Mouse (Mus musculus) adrenal gland, postnatal 25 days (tissue): ENCODE results near the gene Lars2. TPM values are rescaled to one million over a fixed set of nuclear protein-coding genes. Genes with fewer than 3 reads are reported as not detected.

Source experiments
- DNase-seq: peaks from one replicate; pipeline ENCODE4 v3.0.0; 2021; ENCODE audit warnings: mixed read lengths
- total RNA-seq: library from RNA; stranded (reverse); gene quantifications from 2 replicates; pipeline ENCODE4 v1.2.3, GENCODE M21; 2021

Lars2 gene
- total RNA-seq, 1 experiment from 2014 or later = 68.1 TPM

DNA sequence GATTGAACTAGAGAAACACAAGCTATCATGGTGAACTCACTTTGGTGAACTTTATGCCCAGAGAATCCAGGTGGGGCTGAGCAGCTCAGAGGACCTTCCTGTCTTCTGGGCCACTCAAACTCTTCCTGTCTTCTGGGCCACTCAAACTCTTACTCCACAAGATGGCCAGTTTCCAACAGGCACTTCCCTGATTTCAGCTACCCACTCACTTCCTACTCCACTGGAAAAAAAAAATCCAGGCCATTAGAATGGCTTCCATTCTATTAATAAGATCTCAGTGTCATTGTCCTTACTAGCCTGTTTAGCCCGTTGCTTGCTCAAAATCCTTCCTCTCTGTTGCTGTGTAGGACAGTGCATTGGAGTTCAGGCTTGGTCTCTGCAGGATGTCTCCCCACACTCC is 108.8 kb downstream of the Lars2 start:
- DNase-seq = no peak

DNA sequence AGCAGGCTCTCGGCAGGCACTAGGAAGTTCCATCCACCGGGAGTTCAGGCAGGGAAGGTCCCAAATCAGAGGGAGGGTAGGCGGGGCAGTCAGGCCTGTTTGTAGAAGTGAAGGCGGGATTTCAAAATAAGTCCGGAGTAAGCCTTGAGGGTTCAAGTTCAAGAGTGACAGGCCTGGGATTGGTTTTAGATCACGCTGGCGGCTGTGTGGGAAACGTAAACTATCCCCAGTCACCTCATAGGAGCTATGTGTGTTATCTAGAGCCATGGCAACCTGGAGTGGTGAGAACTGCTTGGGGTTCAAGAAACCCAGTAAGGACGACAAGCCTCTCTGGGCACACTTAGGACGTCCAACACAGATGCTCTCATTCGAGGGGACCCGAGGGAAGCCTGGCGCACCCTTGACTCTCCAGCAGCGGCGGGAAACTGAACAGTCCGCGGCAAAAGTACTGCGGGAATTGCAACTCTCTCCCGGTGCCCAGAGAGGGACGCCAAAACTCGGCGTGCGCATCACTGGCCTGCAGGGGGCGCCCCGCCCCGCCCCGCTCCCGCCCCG is 111.4 kb downstream of the Lars2 start:
- DNase-seq = peak; percentile 23

DNA sequence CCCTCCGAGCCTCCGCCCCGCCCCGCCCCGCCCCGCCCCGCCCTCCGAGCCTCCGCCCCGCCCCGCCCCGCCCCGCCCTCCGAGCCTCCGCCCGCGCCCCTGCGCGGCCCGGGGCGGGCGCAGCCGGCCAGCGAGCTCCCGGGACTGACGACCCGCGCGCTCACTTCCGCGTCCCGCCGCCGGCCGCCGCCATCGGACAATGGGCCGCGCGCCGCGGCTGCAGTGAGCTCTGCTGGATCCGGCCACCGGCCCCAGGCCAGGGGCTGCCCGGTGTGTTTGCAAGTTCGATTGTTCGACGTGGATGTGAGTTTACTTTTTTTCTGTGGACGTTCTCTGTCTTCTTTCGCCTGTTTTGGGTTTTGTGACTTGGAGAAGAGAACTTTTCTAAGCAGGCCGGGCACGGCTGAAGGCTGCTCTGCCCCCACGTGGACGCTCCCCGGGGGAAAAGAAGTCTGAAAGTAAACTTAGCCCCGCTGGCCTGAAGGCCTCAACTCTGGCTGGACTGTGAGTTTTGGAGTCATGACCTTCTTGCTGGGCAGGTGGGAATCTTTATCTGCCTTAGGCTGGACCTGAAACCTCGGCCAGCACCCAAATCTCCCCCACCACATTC is 112.0 kb downstream of the Lars2 start, which contains the start of gene Limd1:
Limd1 (plus strand) TSS at position 121 of the 610 bp plus-strand sequence.
- DNase-seq = peak; percentile 80

DNA sequence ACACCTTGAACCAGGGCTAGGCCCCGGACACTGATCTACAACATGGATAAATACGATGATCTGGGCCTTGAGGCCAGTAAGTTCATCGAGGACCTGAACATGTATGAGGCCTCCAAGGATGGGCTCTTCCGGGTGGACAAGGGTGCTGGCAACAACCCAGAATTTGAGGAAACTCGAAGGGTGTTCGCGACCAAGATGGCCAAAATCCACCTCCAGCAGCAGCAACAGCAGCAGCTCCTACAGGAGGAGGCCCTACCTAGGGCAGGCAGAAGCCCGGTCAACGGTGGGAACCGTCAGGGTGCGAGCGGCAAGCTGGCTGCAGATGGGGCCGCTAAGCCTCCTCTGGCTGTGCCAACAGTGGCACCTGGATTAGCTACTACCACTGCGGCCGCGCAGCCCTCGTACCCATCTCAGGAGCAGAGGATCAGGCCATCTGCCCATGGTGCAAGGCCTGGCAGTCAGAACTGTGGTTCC is 112.5 kb downstream of the Lars2 start:
- peak; percentile 20 for DNase-seq

DNA sequence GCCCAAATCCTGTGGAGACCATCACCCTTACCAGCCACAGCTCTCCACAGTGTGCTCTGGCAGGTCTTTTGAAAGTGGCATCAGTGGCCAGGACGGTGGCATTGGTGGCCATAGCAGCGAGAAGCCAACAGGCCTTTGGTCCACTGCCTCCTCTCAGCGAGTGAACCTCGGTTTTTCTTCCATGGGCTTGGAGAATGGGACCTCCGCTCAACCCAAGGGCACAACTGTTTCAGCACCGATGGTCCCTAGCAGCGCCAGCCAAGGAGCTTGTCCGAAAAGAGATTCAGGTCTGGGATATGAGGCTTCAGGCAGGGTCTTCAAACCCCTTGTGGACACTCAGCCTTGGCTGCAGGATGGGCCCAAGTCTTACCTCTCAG is 113.1 kb downstream of the Lars2 start:
- no peak for DNase-seq

- DNase-seq = no peak
These were observed 113.7 kb downstream of the Lars2 start for GRCm38 (mm10) chr9:123480253-123480921.

GRCm38 (mm10) chr9:123481136-123481535 is 114.4 kb downstream of the Lars2 start:
- DNase-seq = no peak

DNA sequence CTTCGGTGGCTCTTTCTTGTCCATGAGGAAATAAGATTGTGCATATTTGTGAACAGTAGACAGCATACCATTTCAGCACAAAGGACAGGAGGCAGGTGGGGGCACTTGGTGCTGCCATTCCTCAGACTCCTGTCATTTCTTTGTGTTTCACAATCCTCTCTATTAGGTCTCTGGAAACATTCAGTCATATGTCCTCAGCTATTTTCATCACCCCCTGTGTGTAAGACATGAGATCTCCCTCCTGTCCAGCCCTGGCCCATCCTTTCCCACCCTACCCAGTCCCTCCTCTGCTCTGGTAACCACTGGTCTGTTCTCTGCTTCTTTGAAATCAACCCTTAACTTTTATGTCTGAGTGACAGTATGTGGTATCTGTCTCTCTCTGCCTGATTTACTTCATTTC is 116.9 kb downstream of the Lars2 start:
- DNase-seq = no peak

- DNase-seq = no peak
These were observed 118.1 kb downstream of the Lars2 start for GRCm38 (mm10) chr9:123484830-123485229.

DNA sequence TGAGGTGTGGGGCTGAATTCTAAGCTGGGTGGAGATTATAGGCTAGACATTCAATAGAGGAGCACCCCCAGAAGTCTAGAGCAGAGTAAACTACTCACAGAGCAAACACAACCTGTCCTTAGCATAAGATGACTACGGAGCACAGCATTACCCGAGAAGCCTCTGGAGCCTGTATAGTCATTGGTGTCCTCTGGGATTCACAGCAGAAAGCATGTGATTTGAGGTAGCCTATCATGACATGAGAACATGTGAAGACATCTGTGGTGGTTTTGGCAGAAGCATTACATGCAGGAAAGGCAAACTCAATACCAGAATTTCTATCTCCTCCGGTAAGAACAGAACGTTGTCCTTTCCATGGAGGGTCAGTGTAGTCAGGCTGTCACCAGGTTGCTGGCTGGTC is 118.8 kb downstream of the Lars2 start:
- DNase-seq = no peak

DNA sequence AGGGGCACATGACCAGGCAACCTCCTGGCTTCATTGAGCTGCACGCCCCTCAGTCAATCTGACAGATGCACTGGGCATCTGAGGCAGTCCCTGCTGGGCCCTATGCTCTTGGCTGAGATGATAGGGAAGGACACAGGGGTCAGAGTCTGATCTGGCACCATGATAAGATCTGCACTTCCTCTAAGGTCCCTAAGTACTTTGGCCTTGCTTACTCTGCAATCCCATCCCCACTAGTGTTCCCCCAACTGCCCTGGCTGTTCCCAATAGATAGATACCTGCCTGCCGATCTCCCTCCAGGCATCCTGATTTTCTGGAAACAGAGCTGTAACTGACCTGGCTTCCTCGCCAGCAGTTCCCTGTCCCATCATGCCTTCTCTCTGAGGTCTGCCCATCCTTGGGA is 119.9 kb downstream of the Lars2 start:
- DNase-seq = no peak

DNA sequence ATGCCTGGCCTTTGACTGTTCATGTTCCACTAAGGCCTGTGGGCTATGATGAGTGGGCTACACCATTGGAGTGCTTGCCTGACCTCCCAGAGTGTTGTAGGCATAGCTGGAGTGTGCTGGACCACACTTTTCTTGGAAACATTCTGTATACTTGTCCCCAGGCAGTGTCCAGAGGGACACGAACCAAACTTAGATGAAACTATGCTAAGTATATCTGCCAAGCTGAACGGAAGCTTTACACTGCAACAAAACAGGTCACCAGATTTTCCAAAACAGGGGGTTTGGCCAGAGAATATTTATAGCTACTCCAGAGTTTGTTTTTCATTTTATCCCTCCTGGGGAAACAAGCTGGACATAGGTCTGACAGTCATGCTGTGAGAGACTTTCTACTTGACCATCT is 122.3 kb downstream of the Lars2 start:
- no peak for DNase-seq

DNA sequence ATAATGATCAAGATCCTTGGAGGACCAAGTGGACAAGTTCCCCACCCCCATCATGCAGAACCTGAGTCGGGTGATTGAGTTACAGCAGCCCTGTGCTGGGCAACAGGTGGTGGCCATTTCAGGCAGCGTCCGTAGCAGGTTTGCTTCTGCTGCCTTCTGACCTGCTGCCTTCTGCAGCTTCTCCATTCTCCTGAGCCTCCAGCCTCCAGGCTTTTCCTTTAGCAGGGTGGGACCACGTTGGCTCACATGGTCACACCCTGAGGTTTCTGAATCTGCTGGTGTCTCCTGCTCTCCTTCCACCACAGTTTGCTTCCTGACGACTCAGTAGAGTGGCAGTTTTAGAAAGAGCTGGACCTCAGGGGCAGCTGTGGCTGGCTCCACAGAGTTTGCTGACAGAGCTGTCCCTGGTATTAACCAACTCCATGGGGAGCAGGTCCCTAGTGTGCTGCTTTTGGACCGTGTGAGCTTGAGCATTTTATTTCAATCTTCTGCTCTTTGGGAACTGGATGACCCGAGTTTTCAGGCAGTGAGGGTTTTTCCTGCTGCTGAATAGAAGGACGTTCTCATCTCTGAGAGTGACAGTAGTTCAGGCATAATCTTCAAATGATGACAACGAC is 123.1 kb downstream of the Lars2 start:
- DNase-seq = no peak

- DNase-seq = no peak
These were observed 124.2 kb downstream of the Lars2 start for GRCm38 (mm10) chr9:123490930-123491329.

GRCm38 (mm10) chr9:123491917-123492585 is 125.3 kb downstream of the Lars2 start:
- DNase-seq = peak; percentile 22

DNA sequence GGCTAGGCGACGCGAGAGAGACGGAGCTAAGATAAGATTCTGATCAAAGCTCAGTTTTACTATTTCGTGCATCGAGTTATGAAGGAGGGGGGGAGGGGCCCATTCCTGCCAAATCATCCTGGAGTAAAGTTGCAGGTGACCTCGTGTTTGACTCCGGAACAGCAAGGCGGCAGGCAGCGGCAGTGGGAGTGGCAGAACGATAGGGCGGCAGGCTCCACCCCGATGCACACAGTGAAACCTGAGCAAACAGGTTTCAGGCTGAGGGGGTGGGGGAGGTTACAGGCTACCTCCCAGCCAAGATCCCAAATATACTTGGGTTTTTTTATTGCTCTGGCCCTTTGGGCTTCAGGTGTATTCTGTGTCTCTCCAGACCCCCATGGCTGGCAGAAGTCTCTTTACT is 129.9 kb downstream of the Lars2 start:
- DNase-seq = no peak

DNA sequence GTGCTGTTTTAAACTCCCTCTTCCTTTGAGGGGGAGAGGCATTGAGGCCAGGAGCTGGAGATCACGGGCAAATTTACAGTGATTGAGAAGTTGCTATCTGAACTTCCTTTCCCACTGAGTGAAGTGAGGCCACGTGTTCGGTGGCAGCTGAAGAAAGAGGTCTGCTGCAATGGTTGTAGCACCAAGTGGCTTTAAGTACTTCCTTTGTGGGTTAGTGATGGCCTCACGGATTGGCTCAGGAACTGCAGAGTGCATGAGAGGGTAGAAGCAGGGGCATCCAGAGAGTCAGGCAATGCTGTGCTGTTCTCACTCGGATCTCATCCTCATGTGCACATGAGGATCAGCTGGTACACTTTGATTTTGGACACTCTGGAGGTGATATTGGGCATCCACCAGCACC is 131.2 kb downstream of the Lars2 start:
- no peak for DNase-seq

- DNase-seq = no peak
These were observed 133.8 kb downstream of the Lars2 start for GRCm38 (mm10) chr9:123500480-123500879.

DNA sequence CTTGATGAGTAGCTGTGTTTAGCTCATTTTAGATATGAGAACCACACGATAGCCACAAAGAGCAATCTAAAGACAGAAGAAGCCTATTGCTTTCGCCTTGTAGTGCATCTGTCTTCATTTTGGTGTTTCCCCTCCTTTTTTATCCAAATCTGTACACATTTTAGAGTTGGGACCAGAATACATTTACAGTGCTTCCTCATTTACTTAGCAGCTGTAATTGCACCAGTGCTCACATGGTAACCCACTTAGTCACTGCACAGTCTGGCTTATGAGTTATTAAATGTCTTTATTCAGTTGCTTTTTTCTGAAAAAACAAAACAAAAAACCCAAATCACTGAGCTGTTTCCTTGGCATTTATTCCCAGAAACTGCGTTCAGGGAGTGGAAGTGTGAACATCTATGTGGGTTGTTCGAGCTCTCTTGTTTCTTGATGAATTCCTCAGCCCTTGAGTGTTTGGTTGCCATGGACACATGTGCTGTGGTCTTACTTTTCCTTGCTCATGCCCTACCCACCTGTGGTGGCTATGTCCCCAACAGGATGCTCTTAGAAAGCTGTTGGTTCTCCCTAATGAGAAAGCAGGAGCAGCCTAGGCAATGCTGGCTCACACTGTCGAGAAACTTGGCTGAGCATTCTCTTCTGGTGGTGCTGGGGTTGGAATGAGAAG is 136.6 kb downstream of the Lars2 start:
- DNase-seq = no peak

DNA sequence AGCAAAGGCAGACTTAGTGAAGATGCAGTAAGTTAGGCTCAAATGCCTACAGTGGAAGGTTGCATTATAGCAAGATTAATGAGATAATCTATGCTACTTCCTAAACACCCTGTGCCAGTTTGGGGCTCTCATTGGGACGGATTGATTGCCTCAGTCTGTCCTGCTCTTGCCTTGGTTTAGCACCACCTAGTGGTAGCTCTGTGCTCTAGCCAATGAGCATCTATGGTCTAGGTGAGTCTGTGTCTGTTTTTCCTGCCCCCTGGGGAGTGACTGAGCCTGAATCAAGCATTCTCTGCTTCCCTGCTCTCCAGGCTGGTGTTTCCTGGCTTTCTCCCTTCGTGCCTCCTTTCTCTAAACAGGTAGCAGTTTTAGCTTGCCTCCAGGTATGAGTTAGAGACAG is 137.6 kb downstream of the Lars2 start:
- peak; percentile 35 for DNase-seq

DNA sequence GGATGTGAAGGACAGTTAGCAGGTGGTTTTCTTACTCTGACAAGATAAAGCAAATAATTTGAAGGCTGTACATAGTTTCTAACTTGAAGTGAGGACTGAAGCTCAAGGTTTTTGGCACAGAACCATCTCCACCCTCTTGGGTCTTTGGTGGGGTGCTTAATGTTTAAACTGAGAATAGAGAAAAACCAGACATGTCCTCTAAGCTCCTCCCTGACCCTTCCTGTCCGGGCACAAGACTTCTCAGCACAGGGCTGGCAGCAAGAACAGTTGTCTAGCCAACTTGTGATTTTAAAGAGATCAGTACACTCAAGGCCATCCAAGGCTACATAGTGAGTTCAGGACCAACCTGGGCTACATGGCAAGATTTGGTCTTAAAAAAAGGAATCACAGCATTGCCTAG is 138.9 kb downstream of the Lars2 start:
- no peak for DNase-seq
